Mouse (Mus musculus) layer of hippocampus, postnatal 25 days (tissue): ENCODE data around the gene Gcm1. TPM values are rescaled to one million over a fixed set of nuclear protein-coding genes. Genes with fewer than 3 reads are reported as not detected.

ENCODE experiments used
- DNase-seq, 2 experiments: peaks; one replicate each; pipeline ENCODE4 v3.0.0; 2022; ENCODE audit warnings: mixed read lengths in 2 of 2, low spot score in 1 of 2; ENCODE audit errors: extremely low spot score in 1 of 2
- total RNA-seq, 2 experiments: library from RNA; stranded (reverse); gene quantifications; 2 replicates each; pipeline ENCODE4 v1.2.3; 2021

Gene Gcm1
- not detected for total RNA-seq

- no peak for DNase-seq
Measured at GRCm38 (mm10) chr9:78051677-78052076, at the start of gene Gcm1. Gcm1 (plus strand) TSS chr9:78051924.

GRCm38 (mm10) chr9:78003278-78003677, 48.4 kb upstream of the Gcm1 start:
- no peak for DNase-seq

- peak in 1 of 2 experiments; percentile 18 for DNase-seq
Measured at GRCm38 (mm10) chr9:78005481-78005880, 46.2 kb upstream of the Gcm1 start.

DNA sequence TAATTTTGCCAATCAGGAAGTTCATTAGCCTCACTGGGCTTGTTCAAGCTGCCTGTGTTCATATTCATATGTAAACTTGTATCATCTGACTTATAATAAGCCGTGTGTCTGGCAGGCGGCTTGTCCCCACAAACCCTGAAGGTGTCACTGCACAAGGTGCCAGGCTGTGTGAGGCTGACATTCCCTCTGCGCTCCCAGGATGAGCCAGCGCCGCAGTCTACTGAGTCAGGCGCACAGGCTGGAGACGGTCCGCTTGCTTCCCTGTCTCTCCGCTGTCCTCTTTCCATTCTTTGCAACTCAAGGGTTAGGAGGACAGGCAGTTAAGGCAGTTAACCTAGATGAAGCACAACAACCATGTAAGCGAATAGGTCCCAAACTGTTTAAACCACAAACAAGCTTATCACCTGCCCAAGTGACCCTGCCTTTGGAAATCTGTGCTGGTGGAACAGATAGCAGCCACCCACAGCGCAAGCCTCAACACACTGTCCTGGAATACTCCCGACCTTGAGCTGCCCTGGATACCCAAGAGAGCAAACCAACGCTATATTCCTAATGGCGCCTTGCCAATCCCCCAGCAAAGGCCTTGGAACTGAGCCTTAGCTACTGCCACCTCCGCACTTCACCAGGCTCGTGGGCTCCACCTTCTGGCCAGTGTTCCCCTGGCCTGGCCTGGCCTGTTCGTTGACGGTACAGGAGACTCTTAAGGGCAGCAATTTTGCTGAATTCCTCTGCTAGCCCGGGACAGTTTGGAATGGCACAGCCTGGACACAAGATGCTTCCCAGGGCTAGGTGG, 45.3 kb upstream of the Gcm1 start:
- peak; percentile 59 to 80 for DNase-seq

GRCm38 (mm10) chr9:78009382-78009781, 42.3 kb upstream of the Gcm1 start:
- DNase-seq = no peak

GRCm38 (mm10) chr9:78010187-78010586, 41.5 kb upstream of the Gcm1 start:
- DNase-seq = no peak

DNA sequence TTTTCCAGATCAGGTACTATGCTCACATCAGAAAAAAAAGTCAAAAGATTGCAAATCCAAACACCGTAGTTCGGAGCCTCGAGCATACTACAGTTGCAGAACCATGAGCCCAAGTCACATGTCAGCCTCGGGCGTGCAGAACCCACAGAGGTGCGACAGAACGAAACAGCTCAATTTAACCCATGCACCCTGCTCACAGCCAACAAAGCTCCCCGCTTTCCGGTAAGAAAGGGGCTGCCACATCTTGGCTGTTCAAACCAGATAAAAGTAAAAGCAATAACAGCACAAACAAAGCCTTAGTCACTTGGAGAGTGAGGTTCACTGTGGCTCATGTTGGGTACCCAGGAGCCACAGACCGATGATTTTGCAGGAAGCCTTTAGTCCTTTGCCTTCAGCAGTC, 41.0 kb upstream of the Gcm1 start:
- DNase-seq = no peak

DNA sequence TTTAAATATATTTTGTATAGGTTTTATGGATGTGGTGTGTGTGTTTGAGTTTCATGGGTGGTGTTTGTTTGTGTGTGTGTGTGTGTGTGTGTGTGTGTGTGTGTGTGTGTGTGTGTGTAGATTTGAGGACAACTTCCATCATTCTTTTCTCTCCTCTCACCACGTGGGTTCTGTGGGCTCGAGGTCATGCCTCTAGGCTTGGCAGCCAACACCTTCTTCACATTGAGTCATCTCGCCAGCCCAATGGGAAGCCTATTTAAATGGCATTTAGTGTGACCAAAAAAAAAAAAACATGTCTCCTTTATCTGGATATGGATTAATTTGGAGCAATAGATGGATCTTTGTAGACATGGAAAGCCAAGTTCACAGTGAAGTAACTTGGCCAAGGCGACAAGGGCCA, 39.7 kb upstream of the Gcm1 start:
- no peak for DNase-seq

DNA sequence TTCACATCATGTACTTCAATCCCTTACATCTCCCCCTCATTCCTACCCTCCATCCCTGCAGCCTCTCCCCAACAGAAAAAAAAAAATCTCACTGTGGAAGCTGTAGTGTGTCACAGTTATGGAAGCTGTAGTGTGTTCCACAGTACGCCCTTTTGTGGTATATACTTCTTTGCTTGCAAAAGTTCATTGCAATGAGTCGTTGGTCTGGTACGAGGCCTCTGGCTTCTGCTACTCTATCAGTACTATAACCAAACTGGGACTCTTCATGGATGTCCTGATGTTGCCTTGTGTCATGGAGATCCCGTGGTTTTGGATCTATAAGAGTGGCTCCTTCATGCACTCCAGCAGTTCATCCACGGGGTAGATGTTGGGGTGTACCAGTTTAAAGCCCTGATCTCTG, 39.0 kb upstream of the Gcm1 start:
- DNase-seq = no peak

GRCm38 (mm10) chr9:78013813-78014212, 37.9 kb upstream of the Gcm1 start:
- no peak for DNase-seq

DNA sequence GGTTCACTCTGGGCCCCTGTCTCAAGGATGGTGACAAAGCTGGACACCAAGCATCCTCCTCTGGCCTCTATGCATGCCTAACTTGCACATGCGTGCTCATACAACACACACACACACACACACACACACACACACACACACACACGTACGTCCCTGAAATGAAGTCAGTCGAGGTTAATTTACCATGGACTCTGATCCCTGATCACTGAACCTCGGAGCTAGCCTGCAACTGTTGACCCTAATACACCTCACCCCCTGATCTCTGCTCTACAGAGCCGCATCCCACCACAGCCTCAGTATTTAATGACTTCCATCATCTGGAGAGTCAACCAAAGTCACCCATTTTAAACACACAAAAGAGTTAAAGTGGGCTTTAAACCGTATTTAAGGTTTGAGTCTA, 35.9 kb upstream of the Gcm1 start:
- no peak for DNase-seq

- no peak for DNase-seq
Measured at GRCm38 (mm10) chr9:78016288-78016687, 35.4 kb upstream of the Gcm1 start.

DNA sequence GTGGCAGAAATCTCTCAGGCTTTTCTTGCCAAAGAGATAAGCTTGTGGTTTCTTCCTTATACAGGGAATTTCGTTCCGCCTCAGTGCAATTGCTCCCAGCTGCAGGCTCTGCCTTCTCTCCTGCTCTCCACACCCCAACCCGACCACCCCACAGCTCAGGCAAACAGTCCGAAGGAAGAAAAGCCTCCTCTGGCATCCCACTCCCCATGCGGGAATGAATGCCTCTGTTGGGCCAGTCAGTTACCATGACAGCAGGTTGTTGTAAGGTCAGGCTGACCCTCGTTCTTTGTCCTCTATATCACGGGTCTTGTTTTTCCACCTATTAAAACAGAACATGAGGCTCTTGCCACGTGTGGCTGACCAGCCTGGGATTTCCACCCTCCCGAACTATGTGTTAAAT, 30.5 kb upstream of the Gcm1 start:
- no peak for DNase-seq

DNA sequence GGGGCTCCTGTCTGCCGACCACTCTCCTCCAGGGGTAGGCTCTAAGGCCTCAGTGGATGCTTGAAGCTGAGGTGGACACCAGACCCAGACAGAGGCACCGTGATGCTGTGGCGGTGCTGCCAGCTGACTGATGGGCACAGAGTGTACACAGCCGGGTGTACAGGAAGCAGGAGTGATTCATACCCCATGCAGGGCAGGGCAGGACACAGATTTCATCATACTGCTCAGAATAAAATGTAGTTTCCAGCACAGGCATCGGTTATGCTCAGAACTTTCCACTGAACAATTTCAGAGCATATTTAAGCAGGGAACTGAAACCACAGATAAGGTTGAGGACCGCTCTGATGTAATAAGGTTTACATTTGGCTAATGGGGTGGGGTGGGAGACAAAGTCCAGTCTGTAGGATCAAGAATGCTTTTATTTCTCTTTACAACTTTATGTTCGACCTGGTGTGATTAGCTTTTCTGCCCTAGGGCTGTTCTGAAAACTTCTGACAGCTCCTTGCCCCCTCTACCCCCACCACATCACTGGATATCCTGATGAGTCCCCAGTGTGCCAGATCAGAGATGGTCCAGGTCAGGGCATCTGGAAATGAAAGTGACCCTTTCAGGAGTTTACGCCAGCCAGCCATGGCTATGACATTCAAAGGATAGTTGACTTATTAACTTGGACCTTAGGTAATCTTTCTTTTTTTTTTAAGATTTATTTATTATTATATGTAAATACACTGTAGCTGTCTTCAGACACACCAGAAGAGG, 29.4 kb upstream of the Gcm1 start:
- no peak for DNase-seq

DNA sequence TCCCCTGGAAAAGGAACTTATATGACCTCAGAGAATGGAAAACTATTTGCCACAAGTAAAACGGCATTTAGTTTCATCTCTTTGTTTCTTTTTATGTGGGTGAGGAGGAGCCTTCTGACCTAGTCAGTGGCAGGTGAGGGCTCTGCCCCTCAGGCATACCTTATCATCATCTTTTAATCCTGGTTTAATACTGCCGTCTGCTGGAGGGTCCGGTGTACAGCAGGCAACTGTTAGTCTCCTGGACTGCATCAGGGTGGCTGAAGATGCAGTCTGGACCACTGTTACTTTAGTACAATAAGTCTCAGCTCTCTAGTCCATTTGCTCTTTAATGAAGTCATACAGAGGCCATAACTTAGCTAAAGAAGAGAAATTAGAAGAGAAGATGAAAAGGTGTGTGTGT, 26.9 kb upstream of the Gcm1 start:
- DNase-seq = peak; percentile 36 to 75

DNA sequence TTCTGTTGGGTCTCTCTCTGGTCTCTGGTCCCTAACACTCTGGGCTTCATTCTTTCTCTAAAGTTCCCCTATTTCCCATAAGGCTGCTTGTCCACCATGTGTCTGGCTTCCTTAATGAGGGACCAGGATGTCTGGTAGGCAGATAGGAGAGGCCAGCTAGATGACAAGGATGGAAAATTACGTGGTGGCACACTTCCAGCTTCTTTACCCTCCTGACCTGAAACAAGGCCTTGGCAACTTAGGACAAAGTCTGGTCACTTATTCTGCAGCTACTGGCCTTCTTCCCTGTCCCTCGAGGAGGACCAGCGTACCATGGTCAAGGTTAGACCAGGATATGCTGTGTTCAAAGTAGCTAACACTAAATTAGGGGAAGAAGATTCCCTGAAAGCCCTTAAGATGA, 24.6 kb upstream of the Gcm1 start:
- DNase-seq = no peak

DNA sequence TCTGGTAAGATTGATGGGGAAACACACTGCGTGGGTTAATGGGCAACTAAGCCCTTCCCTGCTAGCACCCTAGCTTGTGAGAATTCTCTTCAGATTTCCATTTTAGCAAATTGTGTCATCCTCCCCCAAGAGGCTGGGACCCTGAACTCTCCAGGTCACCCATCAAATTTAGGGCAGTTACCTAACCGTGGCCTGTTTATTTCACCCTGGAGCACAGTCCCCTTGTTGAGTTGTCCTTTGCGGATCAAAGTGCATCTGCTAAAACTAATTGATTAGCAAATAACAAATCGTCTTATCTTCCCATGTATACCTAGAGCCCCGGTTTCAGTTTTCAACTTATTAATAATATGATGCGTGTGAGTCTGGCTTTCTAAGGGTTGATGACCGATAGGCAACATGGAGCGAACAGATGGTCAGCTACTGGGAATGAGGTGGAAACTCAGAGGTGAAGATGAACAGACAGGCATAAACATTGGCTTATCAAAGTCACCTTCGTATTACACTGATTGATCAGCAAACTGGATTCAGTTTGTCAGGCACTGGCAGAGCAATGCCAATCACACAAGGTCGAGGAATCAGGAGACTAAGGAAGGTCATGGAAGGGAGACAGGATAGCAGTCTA, 20.8 kb upstream of the Gcm1 start:
- no peak for DNase-seq

GRCm38 (mm10) chr9:78032930-78033329, 18.8 kb upstream of the Gcm1 start:
- DNase-seq = no peak

GRCm38 (mm10) chr9:78035296-78035695, 16.4 kb upstream of the Gcm1 start:
- no peak for DNase-seq

DNA sequence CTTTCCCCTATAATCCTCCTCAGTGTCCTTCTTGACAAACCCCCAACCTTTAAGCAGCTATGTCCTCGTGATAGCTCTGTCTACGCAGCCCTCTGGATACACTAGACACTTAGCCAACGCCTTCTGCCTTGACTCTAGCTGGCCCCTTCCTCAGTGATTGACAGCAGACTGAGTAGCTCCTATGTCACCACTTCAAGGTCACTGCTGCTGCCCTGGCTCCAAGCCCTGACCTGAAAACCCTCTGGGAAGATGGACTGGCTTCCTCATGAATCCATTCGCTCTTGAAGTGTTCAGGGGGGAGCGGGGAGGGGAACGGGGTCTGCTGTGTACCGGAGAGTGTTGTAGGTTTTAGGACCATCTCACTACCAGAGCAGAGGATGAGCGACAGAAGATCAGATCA, 15.9 kb upstream of the Gcm1 start:
- DNase-seq = no peak

DNA sequence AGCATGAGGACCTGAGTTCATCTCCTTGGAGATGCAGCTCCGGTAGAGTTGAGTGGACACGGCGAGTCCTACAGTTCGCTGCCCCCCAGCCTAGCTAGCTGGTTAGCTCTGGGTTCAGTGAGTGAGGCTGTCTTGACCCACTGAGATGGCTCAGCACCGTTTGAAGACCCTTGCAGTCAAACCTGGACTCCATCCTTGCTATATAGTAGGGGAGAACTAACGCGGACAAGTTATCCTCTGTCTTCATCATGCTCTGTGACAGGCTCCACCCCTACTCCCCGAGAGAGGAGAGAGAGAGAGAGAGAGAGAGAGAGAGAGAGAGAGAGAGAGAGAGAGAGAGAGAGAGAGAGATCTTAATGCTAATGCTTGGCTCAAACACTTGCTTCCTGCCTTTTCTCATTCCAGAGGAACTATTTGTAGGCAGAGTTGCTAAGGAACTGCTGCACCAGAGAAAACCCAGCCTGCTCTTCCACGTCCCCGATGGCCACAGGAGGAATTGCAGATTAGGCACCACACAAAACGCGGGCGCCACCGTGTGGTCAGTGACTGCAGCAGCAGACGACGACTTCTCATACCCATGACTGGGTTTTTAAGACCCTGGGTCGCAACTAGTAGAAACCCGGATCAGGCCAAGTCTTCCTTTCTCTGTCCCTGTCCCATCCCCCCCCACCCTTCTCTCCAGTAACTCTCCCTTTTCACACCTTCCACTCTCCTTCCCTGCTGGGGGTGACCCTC, 12.8 kb upstream of the Gcm1 start:
- DNase-seq = peak; percentile 69 to 79
